Mouse (Mus musculus) kidney, postnatal 36 days (tissue): ENCODE results near the gene Fdxr.

Experiments
- DNase-seq, 2 experiments: peaks; one replicate each; pipeline ENCODE4 v3.0.0; 2021 to 2022; ENCODE audit warnings: mixed read lengths in 2 of 2

Gene Fdxr

GRCm38 (mm10) chr11:115267061-115267883 lies 9.6 kb downstream of the Fdxr start, which contains the start of gene Grin2c:
TSS of gene Grin2c (minus strand) at chr11:115267243.
- no peak for DNase-seq

- DNase-seq = no peak
These were observed 10.5 kb downstream of the Fdxr start for GRCm38 (mm10) chr11:115266400-115266778.

- no peak for DNase-seq
These were observed 11.0 kb downstream of the Fdxr start for GRCm38 (mm10) chr11:115265771-115266399.

GRCm38 (mm10) chr11:115264862-115265668 lies 11.8 kb downstream of the Fdxr start:
- peak in 1 of 2 experiments; percentile 44 for DNase-seq

- DNase-seq = no peak
These were observed 12.6 kb downstream of the Fdxr start for GRCm38 (mm10) chr11:115264136-115264861.

GRCm38 (mm10) chr11:115262954-115263353 lies 13.9 kb downstream of the Fdxr start:
- DNase-seq = no peak

- DNase-seq = no peak
These were observed 17.7 kb downstream of the Fdxr start for GRCm38 (mm10) chr11:115259134-115259533.

GRCm38 (mm10) chr11:115257775-115258510 lies 18.9 kb downstream of the Fdxr start:
- peak in 1 of 2 experiments; percentile 49 for DNase-seq

- no peak for DNase-seq
These were observed 25.6 kb downstream of the Fdxr start for GRCm38 (mm10) chr11:115251258-115251657.

GRCm38 (mm10) chr11:115250405-115251090 lies 26.3 kb downstream of the Fdxr start:
- no peak for DNase-seq

GRCm38 (mm10) chr11:115249721-115250404 lies 27.0 kb downstream of the Fdxr start:
- peak in 1 of 2 experiments; percentile 48 for DNase-seq

- DNase-seq = no peak
These were observed 28.9 kb downstream of the Fdxr start for GRCm38 (mm10) chr11:115247945-115248344.

GRCm38 (mm10) chr11:115247240-115247639 lies 29.6 kb downstream of the Fdxr start:
- no peak for DNase-seq

GRCm38 (mm10) chr11:115246386-115246785 lies 30.5 kb downstream of the Fdxr start:
- no peak for DNase-seq

- peak; percentile 47 to 64 for DNase-seq
These were observed 32.0 kb downstream of the Fdxr start for GRCm38 (mm10) chr11:115244840-115245239.

- no peak for DNase-seq
These were observed 33.1 kb downstream of the Fdxr start for GRCm38 (mm10) chr11:115243783-115244182.

- DNase-seq = no peak
These were observed 34.1 kb downstream of the Fdxr start for GRCm38 (mm10) chr11:115242746-115243145.

GRCm38 (mm10) chr11:115241402-115241801 lies 35.4 kb downstream of the Fdxr start:
- no peak for DNase-seq

GRCm38 (mm10) chr11:115236570-115236969 lies 40.3 kb downstream of the Fdxr start:
- no peak for DNase-seq

- peak in 1 of 2 experiments; percentile 56 for DNase-seq
These were observed 42.4 kb downstream of the Fdxr start for GRCm38 (mm10) chr11:115234320-115235044.
